Mouse (Mus musculus): ENCODE measurements at regions not wholly inside any gene's neighbourhood (a gene's known extent, or its start where the extent isn't known, plus 50 kb on each side); places are given as distances from the start of the nearest gene placed in this dataset. TPM values are rescaled to one million over a fixed set of nuclear protein-coding genes. Genes with fewer than 3 reads are reported as not detected.

DNA sequence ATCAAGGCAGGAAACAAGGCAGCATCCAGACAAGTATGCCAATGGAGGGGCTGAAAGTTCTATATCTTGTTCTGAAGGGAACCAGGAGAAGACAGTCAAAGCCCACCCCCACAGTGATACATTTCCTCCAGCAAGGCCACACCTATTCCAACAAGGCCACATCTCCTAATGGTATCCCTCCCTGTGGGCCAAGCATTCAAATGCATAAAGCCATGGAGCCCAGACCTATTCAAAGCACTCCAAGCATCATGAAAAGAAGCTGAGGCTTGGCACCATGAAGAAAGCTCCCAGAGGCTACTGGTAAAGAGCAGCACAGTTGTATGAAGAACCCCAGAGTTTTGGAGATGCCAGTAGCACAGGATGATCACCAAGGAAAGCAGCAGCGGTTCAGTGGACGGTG lies 84.6 kb upstream of the Fam216b start:
- Histone ChIP-seq H3K4me1 (ENCODE audit: control insufficient read depth, insufficient read depth, low read length) (no peaks in the 10 kb centered on the region), H3K4me3 (ENCODE audit: low read depth, low read length) (no peak overlapping the region), H3K9me3 (ENCODE audit: control insufficient read depth, low read length) (no peaks in the 10 kb centered on the region), H3K9ac (ENCODE audit: low read depth, low read length) (no peak overlapping the region), H3K27me3 (replicated peaks; ENCODE audit: control insufficient read depth, insufficient read depth, low read length) (no peaks in the 10 kb centered on the region), H3K36me3 (ENCODE audit: control insufficient read depth, insufficient read depth, low read length) (no peaks in the 10 kb centered on the region), H3K4me2 (ENCODE audit: low read depth, low read length) (no peak overlapping the region), H3K27ac (replicated peaks; ENCODE audit: low read depth, low read length) (no peak overlapping the region)
- no peak for ATAC-seq (ENCODE audit: low read depth)
- 84% methylated on average over 2 of the region's 2 CpGs for WGBS
- no peak for DNase-seq (ENCODE audit: low spot score)

DNA sequence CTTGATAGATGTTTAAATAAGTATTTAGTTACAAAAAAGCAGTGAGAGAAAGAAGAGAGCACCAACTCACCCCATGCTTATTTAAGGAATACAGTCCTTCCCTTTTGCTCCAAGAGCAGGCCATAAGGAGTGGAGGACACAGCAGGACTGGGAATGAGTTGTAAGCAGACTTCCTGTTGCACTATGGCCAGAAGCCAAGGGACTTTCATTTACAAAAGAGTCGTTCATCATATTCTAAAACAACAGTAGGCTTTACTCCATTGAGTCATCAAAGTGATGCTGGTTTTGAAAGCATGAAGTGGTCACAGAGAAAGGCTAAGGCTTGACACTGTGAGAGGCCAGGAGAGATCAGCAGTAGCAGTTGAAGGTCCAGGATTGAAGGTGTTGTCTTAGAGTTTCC lies 84.1 kb upstream of the Fam216b start:
- WGBS = 68% methylated on average over 1 of the region's 1 CpGs
- no peak overlapping the region for H3K27ac ChIP-seq (replicated peaks; ENCODE audit: low read depth, low read length)
- H3K9ac ChIP-seq (ENCODE audit: low read depth, low read length) = no peak overlapping the region
- H3K4me3 ChIP-seq (ENCODE audit: low read depth, low read length) = no peak overlapping the region
- no peak overlapping the region for H3K4me2 ChIP-seq (ENCODE audit: low read depth, low read length)
- no peak for ATAC-seq (ENCODE audit: low read depth)
- no peaks in the 10 kb centered on the region for H3K27me3 ChIP-seq (replicated peaks; ENCODE audit: control insufficient read depth, insufficient read depth, low read length)
- DNase-seq (ENCODE audit: low spot score) = no peak
- no peaks in the 10 kb centered on the region for H3K9me3 ChIP-seq (ENCODE audit: control insufficient read depth, low read length)
- no peaks in the 10 kb centered on the region for H3K36me3 ChIP-seq (ENCODE audit: control insufficient read depth, insufficient read depth, low read length)
- no peaks in the 10 kb centered on the region for H3K4me1 ChIP-seq (ENCODE audit: control insufficient read depth, insufficient read depth, low read length)

DNA sequence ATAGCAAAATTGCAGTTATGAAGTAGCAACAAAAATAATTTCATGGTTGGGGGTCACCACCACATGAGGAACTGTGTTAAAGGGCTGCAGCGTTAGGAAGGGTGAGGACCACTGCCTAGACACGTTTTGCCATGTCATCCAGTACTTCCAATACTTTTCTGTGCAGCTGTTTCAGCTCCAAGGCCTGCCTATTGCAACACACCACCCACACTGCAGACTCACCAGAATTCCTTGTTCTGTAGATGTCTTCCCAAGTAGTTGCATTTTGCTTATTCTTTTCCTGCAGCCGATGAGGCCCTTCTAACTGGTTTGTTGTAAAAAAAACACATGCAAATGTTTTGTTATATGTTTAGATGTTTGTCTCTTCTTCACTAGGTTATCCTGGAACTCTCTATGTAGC lies 72.0 kb upstream of the Fam216b start:
- no peak overlapping the region for H3K9ac ChIP-seq (ENCODE audit: low read depth, low read length)
- no peak for ATAC-seq (ENCODE audit: low read depth)

DNA sequence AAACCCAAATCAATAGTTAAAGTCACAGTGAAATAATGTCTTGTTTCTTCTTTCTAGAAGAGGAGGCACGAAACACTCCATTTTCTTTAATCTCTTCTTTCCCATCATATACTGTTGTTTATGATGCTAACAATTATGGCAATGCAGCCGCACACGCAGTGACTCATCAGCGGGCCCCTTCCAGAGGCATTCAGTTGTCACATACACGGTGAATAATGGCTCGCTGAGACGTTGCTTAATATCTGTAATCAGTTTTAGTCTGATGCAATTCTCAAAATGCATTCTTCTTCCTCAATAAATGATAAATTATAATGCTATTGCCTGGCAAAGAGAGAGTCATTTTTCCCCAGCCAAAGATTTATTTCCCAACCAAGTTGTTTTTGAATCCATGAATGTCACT lies 70.8 kb upstream of the Fam216b start:
- no peak for DNase-seq (ENCODE audit: low spot score)

More for the DNA sequence above, 72.0 kb upstream of the Fam216b start:
- no peaks in the 10 kb centered on the region for H3K9me3 ChIP-seq (ENCODE audit: control insufficient read depth, low read length)
- DNase-seq (ENCODE audit: low spot score) = no peak
- H3K27me3 ChIP-seq (replicated peaks; ENCODE audit: control insufficient read depth, insufficient read depth, low read length) = no peaks in the 10 kb centered on the region
- H3K4me2 ChIP-seq (ENCODE audit: low read depth, low read length) = no peak overlapping the region
- H3K36me3 ChIP-seq (ENCODE audit: control insufficient read depth, insufficient read depth, low read length) = no peaks in the 10 kb centered on the region
- WGBS = 88% methylated on average over 3 of the region's 3 CpGs
- no peak overlapping the region for H3K4me3 ChIP-seq (ENCODE audit: low read depth, low read length)
- H3K4me1 ChIP-seq (ENCODE audit: control insufficient read depth, insufficient read depth, low read length) = no peaks in the 10 kb centered on the region
- no peak overlapping the region for H3K27ac ChIP-seq (replicated peaks; ENCODE audit: low read depth, low read length)

DNA sequence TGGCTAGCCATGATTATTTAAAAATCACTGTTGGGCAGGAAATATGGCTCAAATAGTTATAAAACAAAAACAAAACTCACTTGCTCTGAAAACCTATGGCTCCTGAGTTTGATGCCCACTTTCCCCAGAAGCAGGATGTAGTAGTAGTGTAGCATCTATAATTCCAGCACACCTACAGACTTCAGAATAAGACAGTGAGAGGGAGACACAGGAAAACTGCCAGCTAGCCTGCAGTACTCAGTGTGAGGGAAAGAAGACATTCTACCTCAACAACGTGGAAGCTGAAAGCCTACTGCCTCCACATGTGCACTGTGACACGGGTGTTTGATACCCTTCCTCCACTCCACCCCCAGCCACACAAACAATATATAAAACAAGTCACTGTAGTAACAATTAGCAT lies 68.9 kb upstream of the Fam216b start:
- no peaks in the 10 kb centered on the region for H3K27me3 ChIP-seq (replicated peaks; ENCODE audit: control insufficient read depth, insufficient read depth, low read length)
- H3K4me3 ChIP-seq (ENCODE audit: low read depth, low read length) = no peak overlapping the region
- H3K4me1 ChIP-seq (ENCODE audit: control insufficient read depth, insufficient read depth, low read length) = no peaks in the 10 kb centered on the region
- no peaks in the 10 kb centered on the region for H3K9me3 ChIP-seq (ENCODE audit: control insufficient read depth, low read length)
- DNase-seq (ENCODE audit: low spot score) = no peak
- no peak overlapping the region for H3K27ac ChIP-seq (replicated peaks; ENCODE audit: low read depth, low read length)
- WGBS = 62% methylated on average over 2 of the region's 2 CpGs
- H3K36me3 ChIP-seq (ENCODE audit: control insufficient read depth, insufficient read depth, low read length) = no peaks in the 10 kb centered on the region
- no peak for ATAC-seq (ENCODE audit: low read depth)
- no peak overlapping the region for H3K9ac ChIP-seq (ENCODE audit: low read depth, low read length)
- no peak overlapping the region for H3K4me2 ChIP-seq (ENCODE audit: low read depth, low read length)

More for the DNA sequence above, 70.8 kb upstream of the Fam216b start:
- ATAC-seq (ENCODE audit: low read depth) = no peak
- Histone ChIP-seq H3K4me2 (ENCODE audit: low read depth, low read length) (no peak overlapping the region), H3K27ac (replicated peaks; ENCODE audit: low read depth, low read length) (no peak overlapping the region), H3K36me3 (ENCODE audit: control insufficient read depth, insufficient read depth, low read length) (no peaks in the 10 kb centered on the region), H3K27me3 (replicated peaks; ENCODE audit: control insufficient read depth, insufficient read depth, low read length) (no peaks in the 10 kb centered on the region), H3K4me3 (ENCODE audit: low read depth, low read length) (no peak overlapping the region), H3K9me3 (ENCODE audit: control insufficient read depth, low read length) (no peaks in the 10 kb centered on the region), H3K4me1 (ENCODE audit: control insufficient read depth, insufficient read depth, low read length) (no peaks in the 10 kb centered on the region), H3K9ac (ENCODE audit: low read depth, low read length) (no peak overlapping the region)
- 90% methylated on average over 7 of the region's 7 CpGs for WGBS

DNA sequence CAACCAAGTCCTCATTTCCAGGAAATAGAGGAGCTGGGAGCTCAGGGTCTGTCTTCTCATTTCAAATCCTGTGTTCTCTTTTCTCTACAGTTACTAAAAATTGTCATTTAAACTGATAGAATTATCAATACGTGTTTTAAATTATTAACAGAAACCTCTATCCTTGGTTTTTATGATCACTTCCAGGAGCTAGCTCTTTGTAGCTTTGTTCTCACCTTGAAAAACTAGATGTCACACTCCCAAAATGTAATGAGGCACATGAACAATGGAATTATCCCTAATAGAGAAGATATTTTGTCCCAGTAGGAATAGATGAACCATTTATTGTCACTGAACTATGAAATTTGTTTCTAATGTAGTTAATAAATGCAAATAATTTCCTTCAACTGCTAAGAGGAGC lies 60.0 kb upstream of the Fam216b start:
- H3K4me2 ChIP-seq (ENCODE audit: low read depth, low read length) = no peak overlapping the region
- H3K27ac ChIP-seq (replicated peaks; ENCODE audit: low read depth, low read length) = no peak overlapping the region
- peaks cover 6% of the 10 kb centered on the region; the same call in 1 of the 2 replicates for H3K9me3 ChIP-seq (ENCODE audit: control insufficient read depth, low read length)
- no peaks in the 10 kb centered on the region for H3K4me1 ChIP-seq (ENCODE audit: control insufficient read depth, insufficient read depth, low read length)
- 80% methylated on average over 1 of the region's 1 CpGs for WGBS
- H3K36me3 ChIP-seq (ENCODE audit: control insufficient read depth, insufficient read depth, low read length) = no peaks in the 10 kb centered on the region
- ATAC-seq (ENCODE audit: low read depth) (no peak), DNase-seq (ENCODE audit: low spot score) (no peak)
- H3K4me3 ChIP-seq (ENCODE audit: low read depth, low read length) = no peak overlapping the region
- no peak overlapping the region for H3K9ac ChIP-seq (ENCODE audit: low read depth, low read length)
- no peaks in the 10 kb centered on the region for H3K27me3 ChIP-seq (replicated peaks; ENCODE audit: control insufficient read depth, insufficient read depth, low read length)

DNA sequence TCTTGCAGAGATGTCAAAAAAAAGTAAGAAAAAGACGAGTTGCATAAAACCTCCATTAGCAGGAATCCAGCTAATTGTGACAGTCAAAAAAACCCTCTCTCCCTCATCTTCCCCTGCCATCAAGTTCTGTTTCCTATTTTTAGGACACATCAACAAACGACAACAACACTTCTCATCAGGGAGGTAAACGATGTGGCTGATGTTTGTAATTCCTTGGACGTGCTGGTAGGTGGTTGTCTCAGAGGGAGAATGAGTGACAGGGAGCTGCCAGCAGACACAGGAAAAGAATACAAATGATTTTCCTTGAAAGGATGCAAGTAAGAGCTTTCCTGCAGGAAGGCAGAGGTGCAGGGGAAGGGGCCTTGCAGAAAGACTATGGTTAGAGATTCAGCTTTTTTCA lies 54.9 kb upstream of the Fam216b start:
- H3K4me2 ChIP-seq (ENCODE audit: low read depth, low read length) = no peak overlapping the region
- H3K27me3 ChIP-seq (replicated peaks; ENCODE audit: control insufficient read depth, insufficient read depth, low read length) = no peaks in the 10 kb centered on the region
- no peak for ATAC-seq (ENCODE audit: low read depth)
- H3K9ac ChIP-seq (ENCODE audit: low read depth, low read length) = no peak overlapping the region
- 31% methylated on average over 4 of the region's 4 CpGs for WGBS
- peaks cover 6% of the 10 kb centered on the region; the same call in 1 of the 2 replicates for H3K9me3 ChIP-seq (ENCODE audit: control insufficient read depth, low read length)
- no peaks in the 10 kb centered on the region for H3K36me3 ChIP-seq (ENCODE audit: control insufficient read depth, insufficient read depth, low read length)
- H3K27ac ChIP-seq (replicated peaks; ENCODE audit: low read depth, low read length) = no peak overlapping the region
- no peak overlapping the region for H3K4me3 ChIP-seq (ENCODE audit: low read depth, low read length)
- H3K4me1 ChIP-seq (ENCODE audit: control insufficient read depth, insufficient read depth, low read length) = no peaks in the 10 kb centered on the region
- no peak for DNase-seq (ENCODE audit: low spot score)

MicroRNA genes in the stretch of these regions (microRNA counts, 519-probe panel; counts per million panel counts)
- 19.3 counts per million for microRNA mmu-miR-1971

Small RNA genes in the stretch of these regions (microRNA-seq; reads per million reads assigned to microRNA genes)
- gene Mir1971 (ENCODE audit: borderline number of aligned reads) = not detected
